8 mouse cellular contexts compared by ENCODE assay signal in the genomic region with DNA sequence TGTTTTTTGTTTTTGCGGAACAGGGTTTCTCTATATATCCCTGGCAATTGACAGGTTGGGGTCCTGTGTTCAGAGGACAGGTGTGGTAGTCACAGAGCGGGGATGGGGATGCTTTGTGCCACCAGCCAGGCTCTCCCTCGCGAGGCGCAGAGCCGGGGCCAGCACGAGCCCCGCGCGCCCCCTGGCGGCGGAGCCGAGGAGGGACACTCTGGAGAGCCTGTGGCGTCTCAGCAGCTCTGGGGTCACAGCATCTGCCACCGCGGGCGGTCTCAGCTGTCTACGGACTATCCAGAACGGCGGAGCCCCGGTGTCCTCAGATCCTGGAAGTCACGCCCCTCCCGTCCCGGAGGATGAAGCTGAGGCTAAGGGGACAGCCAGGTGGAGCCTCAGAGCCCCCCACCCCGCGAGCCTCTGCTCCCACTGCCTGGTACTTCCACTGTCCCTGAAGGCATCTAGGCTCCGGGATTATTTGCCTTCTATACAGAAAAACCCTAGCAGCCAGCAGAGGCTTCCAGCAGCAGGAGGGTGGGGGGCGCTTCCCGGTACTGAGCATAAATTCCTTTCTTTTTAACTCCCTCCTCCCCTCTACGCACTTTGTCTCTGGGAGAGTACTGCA.
A peak's percentile ranks its signal among the peaks of the same experiment; 100 is the strongest.
DNase-seq lines count a peak whose midpoint lies in the region; ATAC-seq and TF ChIP-seq lines count a peak whose summit lies in the region.

No protein-coding gene starts in this region.

- H3K9me3 ChIP-seq in hindbrain, embryonic 15.5 days: no peaks in the 10 kb centered on the region

- no peaks in the 10 kb centered on the region for H3K27me3 ChIP-seq in hindbrain, embryonic 15.5 days

- WGBS in hindbrain, embryonic 15.5 days: 5% methylated on average over 30 of the region's 30 CpGs

- peak overlapping the region; percentile 57 for H3K4me2 ChIP-seq in hindbrain, embryonic 15.5 days

- ATAC-seq in activated CD4-positive, CD25-positive, alpha-beta regulatory T cell, adult 4 months: peak; percentile 72
- ATAC-seq in hindbrain, embryonic 15.5 days (ENCODE audit: low FRiP score, low read depth): peak; percentile 81
- peak; percentile 96 for ATAC-seq in megakaryocyte, adult 5-6 weeks (ENCODE audit: poor library complexity, severe bottlenecking)

- TF ChIP-seq CTCF in left cerebral cortex, adult 2 months (IDR thresholded peaks at IDR 0.05): peak; percentile 98

- no peak overlapping the region for H3K27ac ChIP-seq in hindbrain, embryonic 15.5 days (replicated peaks)
- no peak overlapping the region for H3K27ac ChIP-seq in left cerebral cortex, adult 2 months

- H3K4me3 ChIP-seq in hindbrain, embryonic 15.5 days: peak overlapping the region; percentile 26
- no peak overlapping the region for H3K4me3 ChIP-seq in left cerebral cortex, adult 2 months

- DNase-seq in cerebellum, postnatal 36 days: peak; percentile 65 to 74
- peak; percentile 66 for DNase-seq in gastrocnemius, adult 18-20 months (ENCODE audit: low spot score)
- DNase-seq in left cerebral cortex, adult 2 months (ENCODE audit: extremely low spot score in 1 of 2, low spot score in 2 of 2): peak; percentile 69 to 71
- peak; percentile 43 to 60 for DNase-seq in right cerebral cortex, adult 2 months (ENCODE audit: low spot score in 2 of 2)
- DNase-seq in urinary bladder, postnatal 25 days (ENCODE audit: low spot score): peak; percentile 79

- H3K36me3 ChIP-seq in hindbrain, embryonic 15.5 days: no peaks in the 10 kb centered on the region

- intact Hi-C loops in left cerebral cortex, adult 2 months (cut with DNase I): loop anchor here (1.0 to 2.0 kb wide), 2 partner anchors 114 to 353 kb away; no protein-coding TSS in a partner anchor

- H3K9ac ChIP-seq in hindbrain, embryonic 15.5 days: 0 out of 2 replicates have a peak overlapping the region, but pooled peaks have one; percentile 16

- peaks cover 6% of the 10 kb centered on the region for H3K4me1 ChIP-seq in hindbrain, embryonic 15.5 days (replicated peaks)
